Mouse (Mus musculus) natural killer cell, adult 2 months (primary cell): ENCODE measurements around the gene Tspan3.
A peak's percentile ranks its signal among the peaks of the same experiment; 100 is the strongest.

Source experiments
- DNase-seq, 2 experiments: peaks; one replicate each; pipeline ENCODE4 v3.0.0; 2022; ENCODE audit warnings: low spot score in 2 of 2

Gene Tspan3

GRCm38 (mm10) chr9:56158077-56158476 is 7.2 kb downstream of the Tspan3 start:
- no peak for DNase-seq

DNA sequence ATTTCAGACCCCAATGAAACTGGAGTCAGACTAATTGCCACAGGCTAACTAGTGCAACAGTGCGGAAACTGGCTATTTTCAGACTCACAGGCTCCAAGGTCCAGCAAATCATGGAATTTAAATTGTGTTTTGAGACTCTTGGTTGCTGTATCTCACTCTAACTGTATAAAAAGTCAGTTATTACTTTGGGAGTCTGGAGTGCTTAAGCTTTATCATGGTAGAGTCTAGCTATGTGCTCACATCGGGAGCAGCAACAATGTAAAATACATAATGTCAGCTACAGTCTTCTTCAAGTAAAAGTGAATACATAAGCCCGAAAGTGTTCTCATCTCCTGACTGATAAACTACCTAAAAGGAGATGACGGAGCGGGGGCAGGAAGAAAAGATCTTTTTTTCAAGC is 10.7 kb downstream of the Tspan3 start:
- DNase-seq = no peak

DNA sequence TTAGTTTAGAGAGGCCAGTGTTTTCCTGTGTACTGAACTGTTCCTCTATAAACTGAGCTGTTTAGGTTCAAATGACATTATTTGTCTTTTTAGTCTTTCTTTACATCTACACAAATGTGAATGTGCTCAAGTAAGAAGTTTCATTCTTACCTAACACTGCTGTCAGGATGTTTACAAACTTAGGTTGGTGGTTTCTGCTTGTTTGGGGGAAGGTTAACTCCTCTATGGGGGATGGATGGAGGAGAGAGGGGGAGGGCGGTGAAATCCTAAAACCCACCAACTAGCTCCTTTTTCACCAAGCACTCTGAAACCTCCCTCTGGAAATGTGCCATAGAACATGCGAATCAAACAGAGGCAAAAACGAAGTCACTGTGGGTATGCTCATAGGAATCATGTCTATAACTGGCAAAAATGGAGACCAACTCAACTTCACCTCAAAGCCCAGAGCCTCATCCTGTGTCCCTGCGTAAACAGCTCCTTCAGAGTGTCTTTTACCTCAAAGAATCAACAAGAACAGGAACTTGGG is 12.7 kb downstream of the Tspan3 start:
- no peak for DNase-seq

DNA sequence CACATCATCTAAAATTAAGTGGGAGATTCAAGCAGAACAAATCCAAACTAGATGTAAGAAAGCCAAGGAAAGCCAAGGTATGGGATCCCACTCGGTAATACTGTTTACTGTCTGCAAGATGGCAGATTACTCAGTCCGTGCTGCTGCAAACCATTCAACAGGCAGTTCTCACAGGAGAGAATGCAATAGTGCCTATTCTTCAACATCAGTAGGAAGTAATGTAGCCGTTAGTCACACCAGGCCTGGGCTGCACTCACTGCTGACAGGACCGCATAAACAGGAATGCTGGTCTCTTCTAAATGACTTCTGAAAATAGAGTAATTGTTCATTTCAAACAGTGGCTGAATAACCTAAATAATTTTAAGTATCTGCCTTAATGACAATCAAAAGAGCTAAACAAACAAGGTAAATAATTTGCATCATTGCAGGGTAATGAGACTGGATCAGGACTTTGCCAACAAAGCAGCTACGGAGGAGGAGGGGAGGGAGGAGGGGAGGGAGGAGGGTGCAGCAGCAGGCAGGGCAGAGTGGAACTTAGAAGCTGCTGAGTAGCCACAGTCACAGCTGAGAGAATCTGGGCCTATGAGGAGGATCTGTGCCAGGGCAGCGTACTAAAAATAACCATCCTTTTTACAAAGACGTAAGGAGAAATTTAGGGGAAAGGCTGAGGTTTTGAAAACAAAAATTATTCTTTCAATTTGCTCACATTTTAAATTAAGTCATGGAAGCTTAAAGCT is 13.4 kb downstream of the Tspan3 start:
- no peak for DNase-seq

DNA sequence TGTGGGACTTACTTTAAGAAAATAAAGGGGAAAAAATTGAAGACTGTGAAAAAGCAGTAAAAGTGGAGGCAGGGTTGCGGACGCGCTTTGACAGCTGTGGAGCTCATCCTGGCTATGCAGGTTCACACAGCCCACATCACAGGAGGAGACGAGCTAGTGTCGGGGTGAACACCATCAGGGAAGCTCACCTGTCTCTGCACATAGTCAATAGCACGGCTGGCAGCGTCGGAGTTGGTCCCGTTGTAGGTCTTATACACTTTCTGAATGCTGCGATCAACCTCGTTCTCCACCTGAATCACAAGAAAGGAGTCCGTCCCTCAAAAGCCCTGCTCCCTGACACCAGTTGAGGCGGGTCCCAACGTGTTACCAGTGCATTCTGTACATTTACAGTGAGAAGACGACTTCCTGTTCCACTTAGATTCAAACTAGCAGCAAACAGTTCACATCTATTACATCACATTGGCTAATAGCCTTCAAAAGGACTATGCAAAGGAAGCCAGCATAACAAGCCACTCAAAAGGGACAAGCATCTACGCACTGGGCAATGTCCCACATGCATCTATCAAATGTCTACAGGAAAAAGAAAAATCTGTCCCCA is 18.9 kb downstream of the Tspan3 start:
- no peak for DNase-seq

- no peak for DNase-seq
Observed at GRCm38 (mm10) chr9:56144366-56145003, 20.8 kb downstream of the Tspan3 start.

GRCm38 (mm10) chr9:56141776-56142175 is 23.5 kb downstream of the Tspan3 start:
- DNase-seq = no peak

DNA sequence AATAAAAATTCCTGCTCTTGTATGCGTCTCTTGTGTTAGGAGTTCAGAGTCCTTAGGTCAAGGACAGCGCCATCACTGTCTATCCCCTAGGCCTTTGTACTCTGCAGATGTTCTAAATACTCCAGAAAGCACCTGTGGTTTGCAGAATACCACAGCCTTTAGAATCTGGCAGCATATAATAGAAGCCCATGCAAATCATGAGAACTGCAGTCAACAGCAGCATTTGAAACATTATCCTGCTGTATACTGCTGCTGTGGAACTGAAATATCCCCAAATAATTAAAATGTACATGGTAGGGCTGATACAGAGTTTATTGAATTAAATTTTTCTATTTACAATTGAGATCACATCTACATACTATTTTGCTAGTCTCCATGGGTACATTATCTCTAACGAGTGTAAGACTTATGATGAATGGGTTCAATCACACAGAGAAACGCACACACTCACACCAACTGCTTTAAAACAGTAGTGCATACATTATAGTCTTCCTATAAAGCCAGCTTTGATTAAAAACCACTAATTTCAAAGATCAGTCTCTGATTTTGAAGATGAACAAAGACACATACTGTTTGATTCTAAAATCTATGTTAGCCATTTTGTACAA is 29.6 kb downstream of the Tspan3 start:
- DNase-seq = no peak

- DNase-seq = no peak
Observed at GRCm38 (mm10) chr9:56134614-56135013, 30.7 kb downstream of the Tspan3 start.

DNA sequence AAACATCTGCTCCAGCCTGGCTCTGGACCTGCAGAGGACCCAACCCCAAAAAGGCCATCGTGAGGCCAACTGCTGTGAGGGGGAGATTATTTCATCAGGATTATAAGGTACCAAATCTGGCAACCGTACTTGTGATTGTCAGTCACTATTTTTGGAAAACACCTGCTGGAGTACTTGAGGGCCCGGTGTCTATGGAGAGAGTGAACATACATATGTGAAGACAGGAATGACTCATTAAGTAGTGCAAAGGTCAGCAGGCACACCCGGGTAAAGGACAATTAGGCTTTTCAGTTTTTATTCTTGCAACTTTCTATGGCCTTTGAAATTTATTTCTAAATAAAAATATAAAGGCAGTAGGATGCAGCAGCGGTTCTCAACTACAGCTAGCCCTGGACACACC is 31.3 kb downstream of the Tspan3 start:
- DNase-seq = no peak

DNA sequence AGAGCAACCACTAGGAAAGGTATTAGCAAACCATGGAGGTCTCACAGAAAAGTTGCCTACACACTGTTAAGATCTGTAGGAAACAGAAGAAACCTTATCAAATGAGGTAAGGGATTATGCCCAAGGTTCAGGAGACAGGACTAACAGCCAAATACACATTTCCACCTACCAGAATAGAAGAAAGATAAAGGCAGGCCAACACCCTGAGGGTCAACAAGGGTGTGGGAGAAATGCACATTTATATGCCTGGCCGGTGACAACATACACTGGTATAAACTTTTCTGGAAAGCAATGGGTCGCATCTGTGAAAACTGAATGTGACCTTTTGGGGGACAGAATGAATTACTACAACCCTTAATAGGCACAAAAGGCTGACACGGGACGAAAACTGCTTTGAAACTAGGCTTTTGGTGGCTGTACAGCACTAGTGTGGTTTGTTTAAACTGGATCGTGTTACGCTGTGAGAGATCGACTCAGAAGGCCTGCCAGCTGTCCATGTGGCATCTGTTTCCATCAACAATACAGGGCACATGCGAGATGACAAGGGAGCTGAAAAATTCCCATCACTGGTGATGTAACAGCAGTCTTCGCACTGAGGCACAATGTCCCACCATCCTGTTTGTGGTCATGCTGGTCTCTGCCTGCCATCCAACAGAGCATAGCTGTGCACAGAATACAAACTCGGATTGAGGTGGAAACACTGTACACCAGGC is 33.3 kb downstream of the Tspan3 start:
- no peak for DNase-seq

DNA sequence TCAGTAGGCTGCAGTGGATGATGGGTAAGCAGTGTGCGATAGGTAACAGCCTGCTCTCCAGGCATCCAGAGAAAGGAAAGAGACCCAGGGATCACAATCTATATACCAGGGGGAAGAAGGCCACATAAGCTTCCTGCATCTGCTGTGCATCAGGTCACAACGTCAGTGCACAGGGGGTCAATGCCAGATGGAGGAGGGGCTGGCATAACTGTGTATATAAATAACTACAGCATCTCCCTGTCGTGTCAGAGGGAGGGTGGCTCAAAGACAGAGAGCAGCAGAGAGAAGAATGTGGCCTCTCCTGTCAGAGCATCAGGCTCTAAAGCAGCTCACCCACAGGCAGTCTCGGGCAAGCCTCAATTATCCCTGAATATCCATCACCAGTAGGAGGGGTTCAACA is 34.7 kb downstream of the Tspan3 start:
- no peak for DNase-seq

GRCm38 (mm10) chr9:56129951-56130350 is 35.3 kb downstream of the Tspan3 start:
- no peak for DNase-seq

GRCm38 (mm10) chr9:56128331-56128730 is 36.9 kb downstream of the Tspan3 start:
- DNase-seq = no peak

- DNase-seq = no peak
Observed at GRCm38 (mm10) chr9:56126453-56127173, 38.7 kb downstream of the Tspan3 start.

- DNase-seq = no peak
Observed at GRCm38 (mm10) chr9:56124561-56124960, 40.7 kb downstream of the Tspan3 start.

DNA sequence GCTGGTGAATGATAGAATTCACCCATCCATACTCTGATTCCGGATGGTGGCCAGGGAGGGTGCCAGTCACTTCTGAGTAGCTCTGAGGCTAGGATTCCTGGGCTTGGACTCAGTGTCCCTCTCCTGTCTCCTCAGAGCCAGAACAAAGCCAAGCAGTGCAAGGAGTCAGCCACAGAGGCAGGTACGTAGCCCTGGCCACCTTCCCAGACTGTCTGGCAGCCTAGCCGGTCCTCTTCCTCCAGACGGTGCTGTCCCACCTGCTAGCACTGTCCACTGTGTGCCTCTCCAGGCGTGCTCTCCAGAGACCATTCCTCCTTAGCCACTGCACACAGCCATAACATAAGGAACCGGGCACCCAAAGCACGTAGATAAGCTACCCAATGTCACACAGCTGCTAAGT is 41.7 kb downstream of the Tspan3 start:
- DNase-seq = no peak

- DNase-seq = no peak
Observed at GRCm38 (mm10) chr9:56122973-56123372, 42.3 kb downstream of the Tspan3 start.

DNA sequence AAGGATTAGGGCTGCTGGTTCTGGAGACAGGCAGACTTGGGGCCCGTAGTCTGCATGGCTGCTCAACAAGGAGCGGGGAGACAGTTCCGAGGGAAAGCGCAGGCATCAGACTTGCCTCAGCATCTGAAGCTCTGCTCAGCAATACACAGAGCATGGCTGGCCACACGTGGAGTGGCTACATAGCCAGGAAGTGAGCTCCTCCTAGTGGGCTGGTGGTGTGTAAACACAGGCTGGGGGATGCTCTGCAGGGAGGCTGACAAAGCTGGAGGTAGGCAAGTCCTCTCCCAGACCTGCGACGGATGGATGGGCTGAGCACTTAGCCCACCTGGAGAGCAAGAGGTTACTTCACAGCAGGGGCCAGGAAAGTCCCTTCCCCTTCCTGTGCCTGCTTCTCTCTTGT is 44.2 kb downstream of the Tspan3 start:
- DNase-seq = no peak

GRCm38 (mm10) chr9:56119651-56120050 is 45.6 kb downstream of the Tspan3 start:
- no peak for DNase-seq

GRCm38 (mm10) chr9:56118582-56118981 is 46.7 kb downstream of the Tspan3 start:
- DNase-seq = peak; percentile 39 to 56
